Mouse (Mus musculus) naive thymus-derived CD4-positive, alpha-beta T cell, adult 2 months (primary cell): ENCODE data around the gene Afmid.

Experiments used
- DNase-seq: peaks from one replicate; pipeline ENCODE4 v3.0.0-alpha.2; 2011; ENCODE audit warnings: low read depth

Gene Afmid

GRCm38 (mm10) chr11:117879676-117880075 lies 54.0 kb downstream of the Afmid start:
- DNase-seq, result no peak

- no peak for DNase-seq
These were observed 54.7 kb downstream of the Afmid start for GRCm38 (mm10) chr11:117880336-117880976.

GRCm38 (mm10) chr11:117880977-117881358 lies 55.2 kb downstream of the Afmid start:
- no peak for DNase-seq

GRCm38 (mm10) chr11:117881787-117882186 lies 56.1 kb downstream of the Afmid start:
- DNase-seq, result peak; percentile 57

- DNase-seq, result no peak
These were observed 56.5 kb downstream of the Afmid start for GRCm38 (mm10) chr11:117882208-117882607.

GRCm38 (mm10) chr11:117886000-117886399 lies 60.3 kb downstream of the Afmid start:
- DNase-seq, result no peak

- no peak for DNase-seq
These were observed 62.6 kb downstream of the Afmid start for GRCm38 (mm10) chr11:117888168-117888852.

GRCm38 (mm10) chr11:117888853-117889822 lies 63.4 kb downstream of the Afmid start:
- no peak for DNase-seq
